Comparison of ENCODE assay signal across 17 mouse cellular contexts in the genomic region with DNA sequence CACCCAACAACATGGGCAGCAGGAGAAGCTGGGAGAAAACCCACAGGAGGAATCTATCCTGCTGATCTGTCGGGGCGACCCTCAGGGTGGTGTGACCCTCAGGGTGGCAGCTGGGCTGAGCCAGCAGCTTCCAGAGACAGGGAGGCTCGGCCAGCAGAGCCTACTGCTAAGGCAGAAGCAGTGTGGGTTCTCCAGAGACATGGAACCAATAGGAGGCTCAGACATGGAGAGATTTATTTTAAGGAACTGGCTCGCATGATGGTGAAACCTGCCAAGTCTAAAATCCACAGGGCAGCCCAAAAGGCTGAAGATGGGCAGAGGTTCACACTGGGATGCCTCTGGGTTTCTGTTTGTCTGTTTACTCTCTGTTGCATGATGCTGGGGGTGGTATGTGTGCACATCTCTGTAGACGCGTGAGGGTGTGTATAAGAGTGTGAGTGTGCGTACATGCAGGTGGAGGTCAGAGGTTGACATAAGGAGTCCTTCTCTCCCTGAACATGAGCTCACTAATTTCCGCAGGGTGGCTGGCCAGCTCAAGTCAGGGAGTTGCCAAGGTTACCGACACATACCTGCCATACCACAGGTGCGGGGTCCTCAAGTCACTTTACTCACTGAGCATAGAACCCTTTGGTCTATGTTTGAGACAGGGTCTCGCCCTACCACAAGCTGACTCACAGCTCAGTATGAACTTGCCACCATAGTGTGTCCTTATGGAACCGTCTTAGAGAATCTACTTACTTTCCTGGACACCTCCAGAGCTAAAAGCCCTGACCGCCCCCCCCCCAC. TPM values are rescaled to one million over a fixed set of nuclear protein-coding genes. Genes with fewer than 3 reads are reported as not detected.
DNase-seq lines count a peak whose midpoint lies in the region; ATAC-seq and TF ChIP-seq lines count a peak whose summit lies in the region.
"Had no signal": no experiment of that assay in that cellular context is flagged by ENCODE, and none has a peak within 500 bp of the region (broad histone marks: within the 10 kb centered on the region; RNA-seq: fewer than 3 reads in every experiment).

No protein-coding gene starts in this region.

- H3K27me3 ChIP-seq in hindbrain, embryonic 15.5 days = no peaks in the 10 kb centered on the region
- 0 out of 2 replicates have a peak, but pooled peaks cover 3% of the 10 kb centered on the region for H3K27me3 ChIP-seq in hindbrain, embryonic 13.5 days
- no peaks in the 10 kb centered on the region for H3K27me3 ChIP-seq in lung, postnatal 0 days (replicated peaks; ENCODE audit: insufficient read depth, low read length)
- no peaks in the 10 kb centered on the region for H3K27me3 ChIP-seq in embryonic facial prominence, embryonic 13.5 days
- H3K27me3 ChIP-seq: hindbrain, embryonic 12.5 days had no signal

- H3K4me3 ChIP-seq in hindbrain, embryonic 15.5 days = no peak overlapping the region
- no peak overlapping the region for H3K4me3 ChIP-seq in hindbrain, embryonic 13.5 days
- H3K4me3 ChIP-seq in lung, postnatal 0 days (ENCODE audit: low read depth, low read length) = no peak overlapping the region
- no peak overlapping the region for H3K4me3 ChIP-seq in lung, adult 2 months (replicated peaks; ENCODE audit: extremely low read depth, low read depth, low read length)
- H3K4me3 ChIP-seq in embryonic facial prominence, embryonic 13.5 days = no peak overlapping the region
- H3K4me3 ChIP-seq: forebrain, embryonic 10.5 days; hindbrain, embryonic 12.5 days; midbrain, embryonic 12.5 days had no signal

- no peaks in the 10 kb centered on the region for H3K9me3 ChIP-seq in hindbrain, embryonic 15.5 days
- no peaks in the 10 kb centered on the region for H3K9me3 ChIP-seq in hindbrain, embryonic 13.5 days
- H3K9me3 ChIP-seq in lung, postnatal 0 days (ENCODE audit: low read length) = no peaks in the 10 kb centered on the region
- H3K9me3 ChIP-seq in embryonic facial prominence, embryonic 13.5 days = no peaks in the 10 kb centered on the region
- H3K9me3 ChIP-seq: forebrain, embryonic 10.5 days; hindbrain, embryonic 12.5 days; midbrain, embryonic 12.5 days had no signal

- H3K4me1 ChIP-seq in hindbrain, embryonic 15.5 days (replicated peaks) = no peaks in the 10 kb centered on the region
- no peaks in the 10 kb centered on the region for H3K4me1 ChIP-seq in hindbrain, embryonic 13.5 days (replicated peaks)
- H3K4me1 ChIP-seq in lung, postnatal 0 days (ENCODE audit: insufficient read depth, low read depth, low read length) = no peaks in the 10 kb centered on the region; the same call in 1 of the 2 replicates
- peaks cover 23% of the 10 kb centered on the region for H3K4me1 ChIP-seq in lung, adult 2 months (ENCODE audit: control insufficient read depth, insufficient read depth, low read length)
- H3K4me1 ChIP-seq in embryonic facial prominence, embryonic 13.5 days = no peaks in the 10 kb centered on the region
- H3K4me1 ChIP-seq: forebrain, embryonic 10.5 days; hindbrain, embryonic 12.5 days; midbrain, embryonic 12.5 days had no signal

- 0 out of 2 replicates have a peak, but pooled peaks have one; percentile 19 for ATAC-seq in hindbrain, embryonic 15.5 days (ENCODE audit: low FRiP score, low read depth)
- no peak for ATAC-seq in hindbrain, embryonic 13.5 days (ENCODE audit: low FRiP score)
- no peak for ATAC-seq in lung, postnatal 0 days
- 0 out of 2 replicates have a peak, but pooled peaks have one; percentile 44 for ATAC-seq in embryonic facial prominence, embryonic 13.5 days (ENCODE audit: insufficient number of reproducible peaks, insufficient read depth, low FRiP score, low TSS enrichment, low read depth)
- ATAC-seq in megakaryocyte, adult 5-6 weeks (ENCODE audit: poor library complexity, severe bottlenecking) = peak; percentile 16; the same call in 1 of the 2 replicates
- ATAC-seq: CD4-positive, CD25-positive, alpha-beta regulatory T cell, adult 4 months; intestine, embryonic 16.5 days had no signal

- H3K4me2 ChIP-seq in hindbrain, embryonic 15.5 days = no peak overlapping the region
- H3K4me2 ChIP-seq in hindbrain, embryonic 13.5 days = no peak overlapping the region
- H3K4me2 ChIP-seq in lung, postnatal 0 days (replicated peaks; ENCODE audit: low read depth, low read length) = no peak overlapping the region
- no peak overlapping the region for H3K4me2 ChIP-seq in embryonic facial prominence, embryonic 13.5 days
- H3K4me2 ChIP-seq: hindbrain, embryonic 12.5 days; midbrain, embryonic 12.5 days had no signal

- no peak for TF ChIP-seq CTCF in lung, postnatal 0 days (IDR thresholded peaks at IDR 0.05)
- TF ChIP-seq CTCF in lung, adult 2 months (IDR thresholded peaks at IDR 0.05; ENCODE audit: insufficient read depth, low read length) = no peak

- WGBS in hindbrain, embryonic 15.5 days = 88% methylated on average over 13 of the region's 13 CpGs
- WGBS in hindbrain, embryonic 13.5 days = 90% methylated on average over 13 of the region's 13 CpGs
- WGBS in lung, postnatal 0 days = 62% methylated on average over 13 of the region's 13 CpGs
- WGBS in lung, adult 2 months = 60% methylated on average over 13 of the region's 13 CpGs
- WGBS in embryonic facial prominence, embryonic 13.5 days = 79% methylated on average over 13 of the region's 13 CpGs

- no peak overlapping the region for H3K27ac ChIP-seq in hindbrain, embryonic 15.5 days (replicated peaks)
- H3K27ac ChIP-seq in hindbrain, embryonic 13.5 days = no peak overlapping the region
- H3K27ac ChIP-seq in lung, postnatal 0 days (ENCODE audit: low read length) = no peak overlapping the region
- H3K27ac ChIP-seq in embryonic facial prominence, embryonic 13.5 days = no peak overlapping the region
- H3K27ac ChIP-seq: forebrain, embryonic 10.5 days; hindbrain, embryonic 12.5 days; midbrain, embryonic 12.5 days had no signal

- no peak for TF ChIP-seq POLR2A in lung, adult 2 months (IDR thresholded peaks at IDR 0.05; ENCODE audit: borderline replicate concordance, extremely low read depth, low read depth, low read length)

- DNase-seq in lung, postnatal 0 days (ENCODE audit: low spot score) = peak; percentile 12
- DNase-seq in lung, adult 2 months = no peak
- DNase-seq in adrenal gland, postnatal 36 days = no peak
- no peak for DNase-seq in thymus, postnatal 0 days (ENCODE audit: low spot score)
- DNase-seq: adrenal gland, postnatal 14 days; cerebellum, postnatal 14 days; kidney, postnatal 14 days; thymus, postnatal 4 days had no signal

- no peak overlapping the region for H3K9ac ChIP-seq in hindbrain, embryonic 15.5 days
- no peak overlapping the region for H3K9ac ChIP-seq in hindbrain, embryonic 13.5 days
- H3K9ac ChIP-seq in lung, postnatal 0 days (replicated peaks; ENCODE audit: low read depth) = no peak overlapping the region
- no peak overlapping the region for H3K9ac ChIP-seq in embryonic facial prominence, embryonic 13.5 days
- H3K9ac ChIP-seq: hindbrain, embryonic 12.5 days; midbrain, embryonic 12.5 days had no signal

- no peaks in the 10 kb centered on the region for H3K36me3 ChIP-seq in hindbrain, embryonic 15.5 days
- H3K36me3 ChIP-seq in hindbrain, embryonic 13.5 days = no peaks in the 10 kb centered on the region
- H3K36me3 ChIP-seq in lung, postnatal 0 days (ENCODE audit: insufficient read depth, low read length) = no peaks in the 10 kb centered on the region
- no peaks in the 10 kb centered on the region for H3K36me3 ChIP-seq in embryonic facial prominence, embryonic 13.5 days
- H3K36me3 ChIP-seq: forebrain, embryonic 10.5 days; hindbrain, embryonic 12.5 days; midbrain, embryonic 12.5 days had no signal

- TF ChIP-seq EP300 in lung, postnatal 0 days (IDR thresholded peaks at IDR 0.05) = no peak

RNA-seq across cellular contexts. Expression of gene Ankrd33b, which starts 14.8 kb away (rescaled TPM):
- polyA plus RNA-seq in hindbrain, embryonic 15.5 days (2015; fragmentation: Nextera tagmentation; extraction: Ambion mirVana) = 1.0 and 1.5 TPM in 2 replicates
- polyA plus RNA-seq in hindbrain, embryonic 13.5 days (2015; fragmentation: Nextera tagmentation; extraction: Ambion mirVana) = 0.71 and 1.5 TPM in 2 replicates
- polyA plus RNA-seq in lung, postnatal 0 days (2015; fragmentation: Nextera tagmentation; extraction: Ambion mirVana) = 18.7 and 19.8 TPM in 2 replicates
- polyA plus RNA-seq in lung, adult 2 months (2012; rRNA removed) = 39.4 and 42.2 TPM in 2 replicates
- polyA plus RNA-seq in embryonic facial prominence, embryonic 13.5 days (2015; fragmentation: Nextera tagmentation; extraction: Ambion mirVana) = 0.32 and 0.74 TPM in 2 replicates
- total RNA-seq in megakaryocyte, adult 5-6 weeks (2015) = 4.8 and 5.1 TPM in 2 replicates
- total RNA-seq in megakaryocyte, adult 5-6 weeks (2017) = 5.8 and 9.1 TPM in 2 replicates
- 1 to 10 TPM; 1.2 TPM for total RNA-seq in adrenal gland, postnatal 36 days (2021)
- 10.8 and 11.2 TPM in 2 replicates for polyA plus RNA-seq in thymus, postnatal 0 days (2015; fragmentation: Nextera tagmentation; extraction: Ambion mirVana)
- polyA plus RNA-seq: CD4-positive, CD25-positive, alpha-beta regulatory T cell, adult 4 months had no signal

Comparison
In these comparisons a context has a peak if more than half of its experiments do, and no peak if none do; other contexts are left out.
1. ATAC-seq: peak in hindbrain, embryonic 15.5 days (single experiment), embryonic facial prominence, embryonic 13.5 days (single experiment) and megakaryocyte, adult 5-6 weeks (single experiment); none in hindbrain, embryonic 13.5 days (single experiment) and lung, postnatal 0 days (single experiment).